Mouse (Mus musculus) bone marrow, adult 2 months (tissue): ENCODE measurements around the gene Porcn.

ENCODE experiments used
- CTCF ChIP-seq: fragments of 200-500 bp; IDR thresholded peaks from 2 replicates; pipeline ENCODE4 v1.5.1; 2011; ENCODE audit warnings: low read length, control low read depth; ENCODE audit not compliant: control insufficient read depth, insufficient read depth
- POLR2A ChIP-seq: fragments of 200-500 bp; IDR thresholded peaks from 2 replicates; pipeline ENCODE4 v1.6.1; 2011; ENCODE audit warnings: low read depth, mild to moderate bottlenecking, control low read depth, low read length, borderline replicate concordance; ENCODE audit not compliant: control insufficient read depth

- TF ChIP-seq CTCF (no peak), POLR2A (no peak)
Measured at GRCm38 (mm10) chrX:8230272-8230671, 23.9 kb upstream of the Porcn start.
